Mouse (Mus musculus): ENCODE data around the gene Pcnx2. TPM values are rescaled to one million over a fixed set of nuclear protein-coding genes. Genes with fewer than 3 reads are reported as not detected.

Gene Pcnx2
- polyA plus RNA-seq, 1 experiment: 0.01 TPM

- peaks cover 19% of the 10 kb centered on the region for H3K27me3 ChIP-seq (ENCODE audit: control insufficient read depth, insufficient read depth, insufficient read length)
These were observed 15.1 kb upstream of the Pcnx2 start for GRCm38 (mm10) chr8:125913206-125913605.

GRCm38 (mm10) chr8:125911229-125911580 is 13.1 kb upstream of the Pcnx2 start:
- no peaks in the 10 kb centered on the region for H3K36me3 ChIP-seq (ENCODE audit: control insufficient read depth, insufficient read depth)
- peaks cover 11% of the 10 kb centered on the region for H3K27me3 ChIP-seq (ENCODE audit: control insufficient read depth, insufficient read depth, insufficient read length)
- TF ChIP-seq REST (IDR thresholded peaks at IDR 0.05; ENCODE audit: insufficient read depth, insufficient read length): no peak
- TF ChIP-seq POLR2A (IDR thresholded peaks at IDR 0.05; ENCODE audit: insufficient read length, low read depth): no peak
- TF ChIP-seq CEBPB (IDR thresholded peaks at IDR 0.05; ENCODE audit: insufficient read depth, poor library complexity, severe bottlenecking): no peak
- no peak for TF ChIP-seq POLR2AphosphoS2 (IDR thresholded peaks at IDR 0.05; ENCODE audit: insufficient read length, low read depth)
- no peak for TF ChIP-seq TCF12 (IDR thresholded peaks at IDR 0.05; ENCODE audit: insufficient read depth, poor library complexity, severe bottlenecking)
- TF ChIP-seq USF1 (IDR thresholded peaks at IDR 0.05; ENCODE audit: low read depth): no peak
- no peak for TF ChIP-seq E2F4 (IDR thresholded peaks at IDR 0.05; ENCODE audit: insufficient read depth)
- no peak for TF ChIP-seq MAX (IDR thresholded peaks at IDR 0.05; ENCODE audit: low read depth)
- TF ChIP-seq MYOG (IDR thresholded peaks at IDR 0.05; ENCODE audit: control insufficient read depth in 1 of 3, insufficient read depth in 1 of 3, insufficient read length in 2 of 3, low read depth in 2 of 3): no peak
- no peak for TF ChIP-seq SRF (IDR thresholded peaks at IDR 0.05; ENCODE audit: control insufficient read depth, insufficient read length, low read depth)
- TF ChIP-seq TCF3 (IDR thresholded peaks at IDR 0.05; ENCODE audit: insufficient read length, low read depth): no peak
- TF ChIP-seq MYOD1 (IDR thresholded peaks at IDR 0.05; ENCODE audit: control insufficient read depth in 1 of 3, insufficient read length in 2 of 3, low read depth in 2 of 3): no peak
- H3ac ChIP-seq (ENCODE audit: control insufficient read depth, insufficient read length): no peak overlapping the region
- no peak overlapping the region for H3K4me3 ChIP-seq
- H3K4me2 ChIP-seq (ENCODE audit: low read depth): no peak overlapping the region
- H3K79me2 ChIP-seq (ENCODE audit: control insufficient read depth, insufficient read depth): no peaks in the 10 kb centered on the region

More at GRCm38 (mm10) chr8:125913206-125913605, 15.1 kb upstream of the Pcnx2 start:
- no peak overlapping the region for H3K4me3 ChIP-seq
- H3K79me2 ChIP-seq (ENCODE audit: control insufficient read depth, insufficient read depth): no peaks in the 10 kb centered on the region
- no peak overlapping the region for H3K4me2 ChIP-seq (ENCODE audit: low read depth)
- no peak for TF ChIP-seq POLR2A (IDR thresholded peaks at IDR 0.05; ENCODE audit: insufficient read length, low read depth)
- TF ChIP-seq MAX (IDR thresholded peaks at IDR 0.05; ENCODE audit: low read depth): no peak
- TF ChIP-seq POLR2AphosphoS2 (IDR thresholded peaks at IDR 0.05; ENCODE audit: insufficient read length, low read depth): no peak
- TF ChIP-seq CEBPB (IDR thresholded peaks at IDR 0.05; ENCODE audit: insufficient read depth, poor library complexity, severe bottlenecking): no peak
- TF ChIP-seq MYOG (IDR thresholded peaks at IDR 0.05; ENCODE audit: control insufficient read depth in 1 of 3, insufficient read depth in 1 of 3, insufficient read length in 2 of 3, low read depth in 2 of 3): no peak
- no peak for TF ChIP-seq MYOD1 (IDR thresholded peaks at IDR 0.05; ENCODE audit: control insufficient read depth in 1 of 3, insufficient read length in 2 of 3, low read depth in 2 of 3)
- H3K36me3 ChIP-seq (ENCODE audit: control insufficient read depth, insufficient read depth): no peaks in the 10 kb centered on the region
- H3ac ChIP-seq (ENCODE audit: control insufficient read depth, insufficient read length): no peak overlapping the region

GRCm38 (mm10) chr8:125910365-125911228 is 12.5 kb upstream of the Pcnx2 start, which contains the start of gene Map3k21:
TSS of gene Map3k21 (plus strand) at chr8:125910450.
- no peaks in the 10 kb centered on the region for H3K79me2 ChIP-seq (ENCODE audit: control insufficient read depth, insufficient read depth)
- H3ac ChIP-seq (ENCODE audit: control insufficient read depth, insufficient read length): no peak within 1 kb of the TSS
- H3K4me2 ChIP-seq (ENCODE audit: low read depth): no peak within 1 kb of the TSS
- no peak for TF ChIP-seq TCF3 (IDR thresholded peaks at IDR 0.05; ENCODE audit: insufficient read length, low read depth)
- no peak for TF ChIP-seq MYOD1 (IDR thresholded peaks at IDR 0.05; ENCODE audit: control insufficient read depth in 1 of 3, insufficient read length in 2 of 3, low read depth in 2 of 3)
- no peak for TF ChIP-seq MAX (IDR thresholded peaks at IDR 0.05; ENCODE audit: low read depth)
- TF ChIP-seq MYOG (IDR thresholded peaks at IDR 0.05; ENCODE audit: control insufficient read depth in 1 of 3, insufficient read depth in 1 of 3, insufficient read length in 2 of 3, low read depth in 2 of 3): no peak
- no peak for TF ChIP-seq E2F4 (IDR thresholded peaks at IDR 0.05; ENCODE audit: insufficient read depth)
- no peak for TF ChIP-seq REST (IDR thresholded peaks at IDR 0.05; ENCODE audit: insufficient read depth, insufficient read length)
- no peak for TF ChIP-seq CEBPB (IDR thresholded peaks at IDR 0.05; ENCODE audit: insufficient read depth, poor library complexity, severe bottlenecking)
- no peak for TF ChIP-seq POLR2AphosphoS2 (IDR thresholded peaks at IDR 0.05; ENCODE audit: insufficient read length, low read depth)
- no peak for TF ChIP-seq TCF12 (IDR thresholded peaks at IDR 0.05; ENCODE audit: insufficient read depth, poor library complexity, severe bottlenecking)
- H3K27me3 ChIP-seq (ENCODE audit: control insufficient read depth, insufficient read depth, insufficient read length): peaks cover 11% of the 10 kb centered on the region
- H3K36me3 ChIP-seq (ENCODE audit: control insufficient read depth, insufficient read depth): no peaks in the 10 kb centered on the region
- no peak within 1 kb of the TSS for H3K4me3 ChIP-seq

- Histone ChIP-seq H3K4me3 (no peak overlapping the region), H3K27me3 (ENCODE audit: control insufficient read depth, insufficient read depth, insufficient read length) (peaks cover 11% of the 10 kb centered on the region), H3K79me2 (ENCODE audit: control insufficient read depth, insufficient read depth) (no peaks in the 10 kb centered on the region), H3ac (ENCODE audit: control insufficient read depth, insufficient read length) (no peak overlapping the region), H3K4me2 (ENCODE audit: low read depth) (no peak overlapping the region), H3K36me3 (ENCODE audit: control insufficient read depth, insufficient read depth) (no peaks in the 10 kb centered on the region)
- TF ChIP-seq MYOG (IDR thresholded peaks at IDR 0.05; ENCODE audit: control insufficient read depth in 1 of 3, insufficient read depth in 1 of 3, insufficient read length in 2 of 3, low read depth in 2 of 3) (no peak), SRF (IDR thresholded peaks at IDR 0.05; ENCODE audit: control insufficient read depth, insufficient read length, low read depth) (no peak), POLR2A (IDR thresholded peaks at IDR 0.05; ENCODE audit: insufficient read length, low read depth) (no peak), REST (IDR thresholded peaks at IDR 0.05; ENCODE audit: insufficient read depth, insufficient read length) (no peak), E2F4 (IDR thresholded peaks at IDR 0.05; ENCODE audit: insufficient read depth) (no peak)
These were observed 11.7 kb upstream of the Pcnx2 start for GRCm38 (mm10) chr8:125909661-125910364.

Measured in myocyte (in vitro differentiated cells).